Mouse (Mus musculus) bone marrow, adult 2 months (tissue): Measurements from ENCODE around the gene Cd37.

Source experiments
- CTCF ChIP-seq: fragments of 200-500 bp; IDR thresholded peaks from 2 replicates; pipeline ENCODE4 v1.5.1; 2011; ENCODE audit warnings: low read length, control low read depth; ENCODE audit not compliant: control insufficient read depth, insufficient read depth
- POLR2A ChIP-seq: fragments of 200-500 bp; IDR thresholded peaks from 2 replicates; pipeline ENCODE4 v1.6.1; 2011; ENCODE audit warnings: low read depth, mild to moderate bottlenecking, control low read depth, low read length, borderline replicate concordance; ENCODE audit not compliant: control insufficient read depth

DNA sequence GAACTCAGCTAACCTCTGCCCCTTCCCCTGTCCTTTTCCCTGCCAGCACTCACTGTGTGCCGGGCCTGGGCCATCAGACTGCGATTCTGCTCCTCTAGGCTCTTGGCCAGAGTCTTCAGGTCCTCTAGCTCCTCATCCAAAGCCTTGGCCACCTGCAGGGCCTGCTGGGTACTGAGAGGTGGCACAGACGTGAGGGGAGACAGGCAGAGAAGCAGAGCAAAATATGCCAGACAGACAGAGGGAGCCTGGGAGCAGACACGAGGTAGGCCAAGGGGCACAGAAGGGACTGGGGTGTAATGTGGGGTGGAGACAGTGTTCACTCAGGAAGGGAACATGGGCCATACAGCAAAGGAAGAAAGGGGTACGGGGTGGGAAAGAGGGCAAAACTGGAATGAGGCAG, 45.5 kb downstream of the Cd37 start:
- TF ChIP-seq CTCF (no peak), POLR2A (no peak)
